Mouse (Mus musculus) liver, postnatal 0 days (tissue): ENCODE results near the gene Ktn1. TPM values are rescaled to one million over a fixed set of nuclear protein-coding genes. Genes with fewer than 3 reads are reported as not detected.

Source experiments
- ATAC-seq: fragments of 200-750 bp; cut with Nextera tagmentation; 2 replicates; pipeline ENCODE4 v1.8.0; 2017; ENCODE audit warnings: mild to moderate bottlenecking, moderate library complexity
- DNase-seq: peaks from one replicate; pipeline ENCODE4 v3.0.0-alpha.2; 2016
- H3K27ac ChIP-seq: fragments of 300-500 bp; sonication (generic); 2 replicates; pipeline ENCODE4 v1.5.1; 2014; ENCODE audit warnings: antibody characterized with exemption, moderate library complexity, mild to moderate bottlenecking, low read depth
- H3K27me3 ChIP-seq: fragments of 300-500 bp; sonication (generic); 2 replicates; pipeline ENCODE4 v1.6.1; 2014; ENCODE audit warnings: low read length, control low read depth, mixed read lengths; ENCODE audit not compliant: insufficient read depth
- H3K36me3 ChIP-seq: fragments of 300-500 bp; sonication (generic); replicated peaks from 2 replicates; pipeline ENCODE4 v1.6.1; 2014; ENCODE audit warnings: mild to moderate bottlenecking, control low read depth, low read length, moderate library complexity, mixed read lengths; ENCODE audit not compliant: insufficient read depth
- H3K4me1 ChIP-seq: fragments of 300-500 bp; sonication (generic); 2 replicates; pipeline ENCODE4 v1.6.1; 2014; ENCODE audit warnings: antibody characterized with exemption, mild to moderate bottlenecking, control low read depth; ENCODE audit not compliant: insufficient read depth
- H3K4me2 ChIP-seq: fragments of 300-500 bp; sonication (generic); 2 replicates; pipeline ENCODE4 v1.6.1; 2014; ENCODE audit warnings: low read depth, mild to moderate bottlenecking, low read length, moderate library complexity, mixed read lengths
- H3K4me3 ChIP-seq: fragments of 300-500 bp; sonication (generic); 2 replicates; pipeline ENCODE4 v1.5.1; 2014; ENCODE audit warnings: low read depth, low read length
- H3K9ac ChIP-seq: fragments of 300-500 bp; sonication (generic); replicated peaks from 2 replicates; pipeline ENCODE4 v1.6.1; 2014; ENCODE audit warnings: mild to moderate bottlenecking, moderate library complexity
- H3K9me3 ChIP-seq: fragments of 300-500 bp; sonication (generic); 2 replicates; pipeline ENCODE4 v1.6.1; 2016; ENCODE audit warnings: mild to moderate bottlenecking, control low read depth, low read length, mixed read lengths
- CTCF ChIP-seq: sonication (generic); IDR thresholded peaks from 2 replicates; pipeline ENCODE4 v1.5.1; 2016; ENCODE audit warnings: antibody characterized with exemption, low read depth
- EP300 ChIP-seq: IDR thresholded peaks from 2 replicates; pipeline ENCODE4 v1.6.1; 2016; ENCODE audit warnings: antibody characterized with exemption, low read depth, mild to moderate bottlenecking
- WGBS: fragments of 180-500 bp; shearing (Covaris S2); extraction: QIAGEN DNeasy Blood & Tissue Kit; methylation state at CpG from one replicate; pipeline ENCODE4 v1.1.7; 2014; ENCODE audit not compliant: insufficient replicate concordance; 5-methylcytosine and 5-hydroxymethylcytosine counted together
- polyA plus RNA-seq: library from polyadenylated mRNA; unstranded; fragments of >200 nt; fragmentation: Nextera tagmentation; extraction: Ambion mirVana; gene quantifications from 2 replicates; pipeline ENCODE4 v1.2.1, GENCODE M21; 2015

The Ktn1 gene
- polyA plus RNA-seq, 1 experiment from 2014 or later, result 16.7 TPM

- 59% methylated on average over 4 of the region's 4 CpGs for WGBS
- no peak overlapping the region for H3K4me3 ChIP-seq
- TF ChIP-seq EP300 (no peak), CTCF (no peak)
- ATAC-seq (no peak), DNase-seq (no peak)
- no peak overlapping the region for H3K27ac ChIP-seq
- no peaks in the 10 kb centered on the region for H3K36me3 ChIP-seq
- H3K4me1 ChIP-seq, result no peaks in the 10 kb centered on the region
- H3K9ac ChIP-seq, result no peak overlapping the region
- no peaks in the 10 kb centered on the region for H3K27me3 ChIP-seq
- H3K4me2 ChIP-seq, result no peak overlapping the region
- no peaks in the 10 kb centered on the region for H3K9me3 ChIP-seq
Observed at GRCm38 (mm10) chr14:47754253-47754897, 106.1 kb downstream of the Ktn1 start.

GRCm38 (mm10) chr14:47756411-47757065, 108.3 kb downstream of the Ktn1 start:
- WGBS, result 78% methylated on average over 9 of the region's 9 CpGs
- Histone ChIP-seq H3K27ac (no peak overlapping the region), H3K9me3 (no peaks in the 10 kb centered on the region), H3K9ac (no peak overlapping the region), H3K4me1 (no peaks in the 10 kb centered on the region), H3K27me3 (no peaks in the 10 kb centered on the region), H3K36me3 (no peaks in the 10 kb centered on the region), H3K4me3 (no peak overlapping the region), H3K4me2 (no peak overlapping the region)
- no peak for DNase-seq
- TF ChIP-seq CTCF (no peak), EP300 (no peak)
- no peak for ATAC-seq

GRCm38 (mm10) chr14:47765192-47765591, 116.9 kb downstream of the Ktn1 start:
- TF ChIP-seq CTCF, result no peak
- TF ChIP-seq EP300, result no peak
- no peak for ATAC-seq

GRCm38 (mm10) chr14:47765796-47766195, 117.5 kb downstream of the Ktn1 start:
- ATAC-seq, result no peak
- DNase-seq, result no peak

More at GRCm38 (mm10) chr14:47765192-47765591, 116.9 kb downstream of the Ktn1 start:
- no peak overlapping the region for H3K4me3 ChIP-seq
- no peaks in the 10 kb centered on the region for H3K27me3 ChIP-seq
- WGBS, result 65% methylated on average over 6 of the region's 6 CpGs
- no peak overlapping the region for H3K4me2 ChIP-seq
- DNase-seq, result no peak
- no peak overlapping the region for H3K27ac ChIP-seq
- no peaks in the 10 kb centered on the region for H3K4me1 ChIP-seq
- no peaks in the 10 kb centered on the region for H3K36me3 ChIP-seq
- no peak overlapping the region for H3K9ac ChIP-seq
- H3K9me3 ChIP-seq, result no peaks in the 10 kb centered on the region

GRCm38 (mm10) chr14:47766373-47766772, 118.1 kb downstream of the Ktn1 start:
- Histone ChIP-seq H3K9me3 (no peaks in the 10 kb centered on the region), H3K4me1 (no peaks in the 10 kb centered on the region), H3K36me3 (no peaks in the 10 kb centered on the region), H3K27ac (no peak overlapping the region), H3K27me3 (no peaks in the 10 kb centered on the region), H3K4me3 (no peak overlapping the region), H3K4me2 (no peak overlapping the region), H3K9ac (no peak overlapping the region)
- TF ChIP-seq CTCF (no peak), EP300 (no peak)
- 62% methylated on average over 2 of the region's 2 CpGs for WGBS
- ATAC-seq, result no peak
- no peak for DNase-seq

More at GRCm38 (mm10) chr14:47765796-47766195, 117.5 kb downstream of the Ktn1 start:
- no peaks in the 10 kb centered on the region for H3K36me3 ChIP-seq
- H3K4me2 ChIP-seq, result no peak overlapping the region
- H3K27me3 ChIP-seq, result no peaks in the 10 kb centered on the region
- TF ChIP-seq CTCF (no peak), EP300 (no peak)
- no peak overlapping the region for H3K27ac ChIP-seq
- no peak overlapping the region for H3K9ac ChIP-seq
- no peak overlapping the region for H3K4me3 ChIP-seq
- no peaks in the 10 kb centered on the region for H3K4me1 ChIP-seq
- WGBS, result 70% methylated on average over 3 of the region's 3 CpGs
- no peaks in the 10 kb centered on the region for H3K9me3 ChIP-seq

- ATAC-seq, result no peak
Observed at GRCm38 (mm10) chr14:47771496-47771895, 123.2 kb downstream of the Ktn1 start.

More at GRCm38 (mm10) chr14:47771496-47771895, 123.2 kb downstream of the Ktn1 start:
- WGBS, result 80% methylated on average over 4 of the region's 4 CpGs
- Histone ChIP-seq H3K9me3 (no peaks in the 10 kb centered on the region), H3K36me3 (no peaks in the 10 kb centered on the region), H3K4me1 (no peaks in the 10 kb centered on the region), H3K4me2 (no peak overlapping the region), H3K27ac (no peak overlapping the region), H3K4me3 (no peak overlapping the region), H3K9ac (no peak overlapping the region), H3K27me3 (no peaks in the 10 kb centered on the region)
- no peak for DNase-seq
- TF ChIP-seq CTCF (no peak), EP300 (no peak)
